Mouse (Mus musculus) adipose tissue, adult 10 weeks (tissue): ENCODE measurements around the gene Cnksr1. TPM values are rescaled to one million over a fixed set of nuclear protein-coding genes. Genes with fewer than 3 reads are reported as not detected.

Experiments used
- polyA plus RNA-seq: library from polyadenylated mRNA; stranded (reverse); fragments of 350-450 nt; fragmentation: Illumina TruSeq; extraction: RNeasy Lipid Tissue Mini Kit (QIAGEN cat#74804); gene quantifications from one replicate; pipeline ENCODE4 v1.2.3, GENCODE M21; 2014; ENCODE audit warnings: low read depth, low replicate concordance

The Cnksr1 gene
- polyA plus RNA-seq, result 8.3 TPM

GRCm38 (mm10) chr4:134238279-134238651 is at the start of gene Cnksr1:
Gene Cnksr1, minus strand, starts transcription at chr4:134238399.

GRCm38 (mm10) chr4:134287575-134288025 is 49.4 kb upstream of the Cnksr1 start, which contains the start of gene Pdik1l:
Gene Pdik1l, minus strand, starts transcription at chr4:134287895.

GRCm38 (mm10) chr4:134253722-134254324 is 15.6 kb upstream of the Cnksr1 start, which contains the start of gene Grrp1:
Gene Grrp1, minus strand, starts transcription at chr4:134254106.

GRCm38 (mm10) chr4:134246719-134247258 is 8.6 kb upstream of the Cnksr1 start, which contains the start of gene Gm30191:
Gene Gm30191, plus strand, starts transcription at chr4:134246935.

GRCm38 (mm10) chr4:134245148-134245843 is 7.1 kb upstream of the Cnksr1 start, which contains the start of gene Zfp593:
Gene Zfp593, minus strand, starts transcription at chr4:134245592.

GRCm38 (mm10) chr4:134243516-134244250 is 5.5 kb upstream of the Cnksr1 start, which contains the start of gene E130218I03Rik:
Gene E130218I03Rik, plus strand, starts transcription at chr4:134243662.

GRCm38 (mm10) chr4:134227194-134227593 is 11.0 kb downstream of the Cnksr1 start, which contains the start of gene Catsper4:
Gene Catsper4, minus strand, starts transcription at chr4:134227383.

GRCm38 (mm10) chr4:134202904-134203303 is 35.3 kb downstream of the Cnksr1 start, which contains the start of gene Gm7534:
Gene Gm7534, minus strand, starts transcription at chr4:134203004.

Other genes starting within 250 kb of the Cnksr1 start
- gene Dhdds, start 237.5 kb downstream of the Cnksr1 start, polyA plus RNA-seq, result 36.1 TPM
- gene Lin28a, start 219.6 kb downstream of the Cnksr1 start, polyA plus RNA-seq, result 0.07 TPM
- gene Zfp683, start 184.6 kb downstream of the Cnksr1 start, polyA plus RNA-seq, result 0.56 TPM
- gene Crybg2, start 177.6 kb downstream of the Cnksr1 start, polyA plus RNA-seq, result 3.0 TPM
- 3,973 TPM for gene Cd52, start 143.3 kb downstream of the Cnksr1 start, polyA plus RNA-seq
- gene Ubxn11, start 135.8 kb downstream of the Cnksr1 start, polyA plus RNA-seq, result 23.7 TPM
- gene Sh3bgrl3, start 109.6 kb downstream of the Cnksr1 start, polyA plus RNA-seq, result 448 TPM
- 23.1 TPM for gene Cep85, start 51.3 kb downstream of the Cnksr1 start, polyA plus RNA-seq
- not detected for gene Gm7534, start 35.4 kb downstream of the Cnksr1 start, polyA plus RNA-seq
- 1.6 TPM for gene Catsper4, start 11.0 kb downstream of the Cnksr1 start, polyA plus RNA-seq
- gene E130218I03Rik, start 5.3 kb upstream of the Cnksr1 start, polyA plus RNA-seq, result not detected
- gene Zfp593, start 7.2 kb upstream of the Cnksr1 start, polyA plus RNA-seq, result 8.1 TPM
- gene Gm30191, start 8.5 kb upstream of the Cnksr1 start, polyA plus RNA-seq, result not detected
- 7.4 TPM for gene Grrp1, start 15.7 kb upstream of the Cnksr1 start, polyA plus RNA-seq
- 6.7 TPM for gene Pdik1l, start 49.5 kb upstream of the Cnksr1 start, polyA plus RNA-seq
- gene Trim63, start 76.7 kb upstream of the Cnksr1 start, polyA plus RNA-seq, result 1.4 TPM
- 65.8 TPM for gene Slc30a2, start 104.8 kb upstream of the Cnksr1 start, polyA plus RNA-seq
- gene Extl1, start 145.5 kb upstream of the Cnksr1 start, polyA plus RNA-seq, result 2.0 TPM
- 45.9 TPM for gene Pafah2, start 157.9 kb upstream of the Cnksr1 start, polyA plus RNA-seq
- 45.8 TPM for gene Stmn1, start 229.9 kb upstream of the Cnksr1 start, polyA plus RNA-seq